Mouse (Mus musculus): ENCODE data around the gene A130010J15Rik.

DNA sequence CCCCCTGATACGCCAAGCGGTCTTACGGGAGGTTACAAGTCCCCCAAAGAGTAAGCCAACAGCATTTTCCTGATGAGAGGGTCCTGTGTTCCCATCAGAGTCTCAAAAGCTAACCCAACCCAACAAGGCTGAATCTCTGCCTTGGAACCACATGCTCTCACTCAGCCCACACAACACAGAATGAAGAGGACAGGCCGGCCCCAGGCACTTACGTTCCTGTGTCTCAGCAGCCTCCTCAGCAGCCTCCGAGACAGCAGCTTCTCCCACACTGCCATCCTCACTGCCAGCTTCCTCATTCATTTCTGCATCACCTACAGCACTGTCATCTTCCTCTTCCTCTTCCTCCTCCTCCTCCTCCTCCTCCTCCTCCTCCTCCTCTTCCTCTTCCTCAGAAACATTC, 39.8 kb upstream of the A130010J15Rik start:
- TF ChIP-seq CTCF (IDR thresholded peaks at IDR 0.05; ENCODE audit: low read depth, low read length) (no peak), POLR2A (IDR thresholded peaks at IDR 0.05; ENCODE audit: insufficient read depth, low read length) (no peak)
